Mouse (Mus musculus) limb, embryonic 10.5 days (tissue): ENCODE results near the gene Parvb. TPM values are rescaled to one million over a fixed set of nuclear protein-coding genes. Genes with fewer than 3 reads are reported as not detected.

Experiments used
- DNase-seq: peaks from one replicate; pipeline ENCODE4 v3.0.0-alpha.2; 2017; ENCODE audit warnings: low spot score
- H3K27ac ChIP-seq: fragments of 300-500 bp; sonication (generic); 2 replicates; pipeline ENCODE4 v1.5.1; 2016; ENCODE audit warnings: mild to moderate bottlenecking
- H3K27me3 ChIP-seq: fragments of 300-500 bp; sonication (generic); 2 replicates; pipeline ENCODE4 v1.6.1; 2016; ENCODE audit warnings: low read depth, mild to moderate bottlenecking; ENCODE audit not compliant: poor library complexity, severe bottlenecking
- H3K36me3 ChIP-seq: fragments of 300-500 bp; sonication (generic); 2 replicates; pipeline ENCODE4 v1.6.1; 2016; ENCODE audit warnings: mild to moderate bottlenecking, moderate library complexity
- H3K4me1 ChIP-seq: fragments of 300-500 bp; sonication (generic); 2 replicates; pipeline ENCODE4 v1.6.1; 2016
- H3K4me3 ChIP-seq: fragments of 300-500 bp; sonication (generic); 2 replicates; pipeline ENCODE4 v1.5.1; 2016; ENCODE audit warnings: mild to moderate bottlenecking, moderate library complexity
- H3K9me3 ChIP-seq: fragments of 300-500 bp; sonication (generic); replicated peaks from 2 replicates; pipeline ENCODE4 v1.6.1; 2016; ENCODE audit warnings: mild to moderate bottlenecking
- WGBS: fragments of 180-500 bp; shearing (Covaris S2); methylation state at CpG from one replicate; pipeline ENCODE4 v1.1.7; 2016; 5-methylcytosine and 5-hydroxymethylcytosine counted together
- polyA plus RNA-seq: library from polyadenylated mRNA; unstranded; fragments of >200 nt; fragmentation: Nextera tagmentation; extraction: Ambion mirVana; gene quantifications from 2 replicates; pipeline ENCODE4 v1.2.1, GENCODE M21; 2016

Parvb gene
- polyA plus RNA-seq, 1 experiment from 2014 or later: 9.0 TPM

GRCm38 (mm10) chr15:84328870-84329269, 97.0 kb downstream of the Parvb start:
- H3K36me3 ChIP-seq: no peaks in the 10 kb centered on the region
- no peak overlapping the region for H3K27ac ChIP-seq
- no peaks in the 10 kb centered on the region for H3K9me3 ChIP-seq
- H3K4me3 ChIP-seq: no peak overlapping the region
- no peak for DNase-seq
- peaks cover 25% of the 10 kb centered on the region for H3K4me1 ChIP-seq
- no peaks in the 10 kb centered on the region for H3K27me3 ChIP-seq
- 76% methylated on average over 10 of the region's 10 CpGs for WGBS

GRCm38 (mm10) chr15:84329940-84330339, 98.1 kb downstream of the Parvb start:
- no peaks in the 10 kb centered on the region for H3K9me3 ChIP-seq
- peaks cover 21% of the 10 kb centered on the region for H3K4me1 ChIP-seq
- DNase-seq: no peak
- WGBS: 85% methylated on average over 8 of the region's 8 CpGs
- H3K27me3 ChIP-seq: no peaks in the 10 kb centered on the region
- H3K27ac ChIP-seq: no peak overlapping the region
- H3K36me3 ChIP-seq: no peaks in the 10 kb centered on the region
- no peak overlapping the region for H3K4me3 ChIP-seq

DNA sequence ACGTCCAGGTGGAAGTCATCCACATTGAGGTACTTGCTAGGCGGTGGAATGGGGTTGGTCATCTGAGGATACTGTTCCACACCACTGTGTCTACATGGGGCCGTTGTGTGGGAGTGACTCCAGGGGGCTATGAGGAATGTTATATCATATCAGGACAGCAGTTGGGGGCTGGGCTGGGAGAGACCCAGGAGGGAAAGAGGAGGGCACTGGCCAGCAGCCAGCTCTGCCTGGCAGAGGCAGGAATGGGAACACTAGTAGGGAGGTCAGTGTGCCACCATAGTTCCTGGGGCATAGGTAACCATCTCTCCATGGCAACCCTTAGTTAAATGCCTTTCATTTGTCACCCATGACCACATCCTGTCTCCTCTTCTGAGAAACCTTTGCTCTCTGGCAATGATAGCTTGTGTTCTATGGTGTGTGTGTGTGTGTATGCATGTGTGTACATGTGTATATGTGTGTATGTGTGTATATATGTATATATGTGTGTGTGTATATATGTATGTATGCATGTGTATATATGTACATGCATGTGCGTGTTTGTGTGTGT, 99.3 kb downstream of the Parvb start:
- H3K27me3 ChIP-seq: no peaks in the 10 kb centered on the region
- DNase-seq: no peak
- no peak overlapping the region for H3K4me3 ChIP-seq
- peaks cover 11% of the 10 kb centered on the region for H3K4me1 ChIP-seq
- WGBS: 86% methylated on average over 4 of the region's 4 CpGs
- no peaks in the 10 kb centered on the region for H3K36me3 ChIP-seq
- H3K9me3 ChIP-seq: no peaks in the 10 kb centered on the region
- H3K27ac ChIP-seq: no peak overlapping the region

GRCm38 (mm10) chr15:84336281-84336817, 104.5 kb downstream of the Parvb start:
- H3K27ac ChIP-seq: no peak overlapping the region
- no peak for DNase-seq
- H3K4me3 ChIP-seq: no peak overlapping the region
- peaks cover 16% of the 10 kb centered on the region for H3K4me1 ChIP-seq
- H3K27me3 ChIP-seq: no peaks in the 10 kb centered on the region
- WGBS: 63% methylated on average over 12 of the region's 12 CpGs
- no peaks in the 10 kb centered on the region for H3K36me3 ChIP-seq
- no peaks in the 10 kb centered on the region for H3K9me3 ChIP-seq

GRCm38 (mm10) chr15:84337599-84337998, 105.8 kb downstream of the Parvb start:
- Histone ChIP-seq H3K27me3 (no peaks in the 10 kb centered on the region), H3K4me1 (peaks cover 10% of the 10 kb centered on the region), H3K36me3 (no peaks in the 10 kb centered on the region), H3K4me3 (no peak overlapping the region), H3K9me3 (no peaks in the 10 kb centered on the region), H3K27ac (no peak overlapping the region)
- no peak for DNase-seq
- WGBS: 84% methylated on average over 5 of the region's 5 CpGs

- 76% methylated on average over 2 of the region's 2 CpGs for WGBS
- H3K4me3 ChIP-seq: no peak overlapping the region
- peaks cover 25% of the 10 kb centered on the region for H3K4me1 ChIP-seq
- no peak for DNase-seq
- no peaks in the 10 kb centered on the region for H3K9me3 ChIP-seq
- no peaks in the 10 kb centered on the region for H3K36me3 ChIP-seq
- H3K27ac ChIP-seq: no peak overlapping the region
- no peaks in the 10 kb centered on the region for H3K27me3 ChIP-seq
Observed at GRCm38 (mm10) chr15:84340926-84341325, 109.1 kb downstream of the Parvb start.

DNA sequence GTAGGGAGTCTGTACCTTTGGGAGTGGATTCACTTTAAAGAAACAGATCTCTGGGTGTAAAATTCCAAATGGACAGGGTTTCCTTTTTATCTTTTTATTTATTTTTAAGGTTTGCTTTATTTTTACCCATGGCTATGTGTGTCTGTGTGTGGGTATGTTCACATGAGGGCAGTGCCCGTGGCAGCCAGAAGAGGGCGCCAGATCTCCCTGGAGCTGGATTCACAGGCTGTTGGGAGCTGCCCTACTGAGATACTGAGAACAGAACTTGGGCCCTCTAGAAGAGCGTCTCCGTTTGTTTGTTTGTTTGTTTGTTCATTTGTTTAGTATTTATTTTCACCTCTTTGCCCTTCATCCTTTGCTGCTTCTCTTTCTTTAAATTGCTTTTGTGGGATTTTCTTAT, 116.9 kb downstream of the Parvb start:
- DNase-seq: peak; percentile 42
- Histone ChIP-seq H3K9me3 (no peaks in the 10 kb centered on the region), H3K4me3 (no peak overlapping the region), H3K36me3 (no peaks in the 10 kb centered on the region), H3K27ac (no peak overlapping the region), H3K4me1 (peaks cover 36% of the 10 kb centered on the region), H3K27me3 (no peaks in the 10 kb centered on the region)
- 90% methylated on average over 4 of the region's 4 CpGs for WGBS

DNA sequence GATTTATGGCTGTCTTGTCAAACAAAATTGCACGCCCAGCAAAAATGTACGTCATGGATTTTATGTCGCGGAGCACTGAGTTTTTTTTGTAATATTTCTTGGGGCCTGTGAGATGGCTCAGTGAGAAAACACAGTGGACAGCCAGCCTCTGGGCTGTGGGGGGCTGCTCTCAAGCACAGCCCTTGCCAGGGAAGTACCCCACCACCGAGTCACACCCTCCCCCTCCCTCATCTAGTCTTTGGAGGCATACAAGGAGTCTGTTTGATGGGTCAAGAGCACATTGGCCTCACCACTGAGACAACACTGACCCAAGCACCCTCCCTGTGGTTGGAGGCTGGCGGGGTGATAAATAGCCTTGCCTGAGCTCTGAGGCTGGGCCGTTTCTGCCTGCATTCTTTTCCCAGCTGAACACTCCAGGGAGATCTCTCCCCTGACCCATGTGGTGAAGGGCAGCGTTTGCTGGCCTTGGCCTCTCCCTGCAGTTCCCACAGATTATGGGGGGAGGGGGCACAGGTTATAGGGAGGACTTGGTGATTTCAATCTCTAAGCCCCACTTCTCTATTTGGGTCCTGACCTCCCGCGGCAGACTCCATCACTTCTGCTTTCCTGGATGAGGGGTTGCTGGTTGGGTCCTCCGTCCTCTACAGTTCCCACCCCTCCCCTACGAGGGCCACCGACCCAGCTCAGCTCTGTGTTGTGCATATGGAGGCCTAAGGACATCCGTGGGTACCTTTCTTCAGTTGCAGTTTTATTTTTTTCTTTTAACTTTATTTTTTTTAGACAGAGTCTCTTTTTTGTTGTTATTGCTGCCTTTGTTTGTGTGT, 118.3 kb downstream of the Parvb start:
- H3K27me3 ChIP-seq: no peaks in the 10 kb centered on the region
- no peak for DNase-seq
- no peak overlapping the region for H3K27ac ChIP-seq
- H3K4me1 ChIP-seq: peaks cover 24% of the 10 kb centered on the region
- H3K4me3 ChIP-seq: no peak overlapping the region
- no peaks in the 10 kb centered on the region for H3K36me3 ChIP-seq
- 59% methylated on average over 14 of the region's 14 CpGs for WGBS
- no peaks in the 10 kb centered on the region for H3K9me3 ChIP-seq

GRCm38 (mm10) chr15:84351342-84351741, 119.5 kb downstream of the Parvb start:
- no peak for DNase-seq
- no peak overlapping the region for H3K4me3 ChIP-seq
- 0 out of 2 replicates have a peak overlapping the region, but pooled peaks have one; percentile 57 for H3K27ac ChIP-seq
- no peaks in the 10 kb centered on the region for H3K9me3 ChIP-seq
- H3K4me1 ChIP-seq: peaks cover 21% of the 10 kb centered on the region
- no peaks in the 10 kb centered on the region for H3K36me3 ChIP-seq
- WGBS: 89% methylated on average over 7 of the region's 7 CpGs
- H3K27me3 ChIP-seq: no peaks in the 10 kb centered on the region

DNA sequence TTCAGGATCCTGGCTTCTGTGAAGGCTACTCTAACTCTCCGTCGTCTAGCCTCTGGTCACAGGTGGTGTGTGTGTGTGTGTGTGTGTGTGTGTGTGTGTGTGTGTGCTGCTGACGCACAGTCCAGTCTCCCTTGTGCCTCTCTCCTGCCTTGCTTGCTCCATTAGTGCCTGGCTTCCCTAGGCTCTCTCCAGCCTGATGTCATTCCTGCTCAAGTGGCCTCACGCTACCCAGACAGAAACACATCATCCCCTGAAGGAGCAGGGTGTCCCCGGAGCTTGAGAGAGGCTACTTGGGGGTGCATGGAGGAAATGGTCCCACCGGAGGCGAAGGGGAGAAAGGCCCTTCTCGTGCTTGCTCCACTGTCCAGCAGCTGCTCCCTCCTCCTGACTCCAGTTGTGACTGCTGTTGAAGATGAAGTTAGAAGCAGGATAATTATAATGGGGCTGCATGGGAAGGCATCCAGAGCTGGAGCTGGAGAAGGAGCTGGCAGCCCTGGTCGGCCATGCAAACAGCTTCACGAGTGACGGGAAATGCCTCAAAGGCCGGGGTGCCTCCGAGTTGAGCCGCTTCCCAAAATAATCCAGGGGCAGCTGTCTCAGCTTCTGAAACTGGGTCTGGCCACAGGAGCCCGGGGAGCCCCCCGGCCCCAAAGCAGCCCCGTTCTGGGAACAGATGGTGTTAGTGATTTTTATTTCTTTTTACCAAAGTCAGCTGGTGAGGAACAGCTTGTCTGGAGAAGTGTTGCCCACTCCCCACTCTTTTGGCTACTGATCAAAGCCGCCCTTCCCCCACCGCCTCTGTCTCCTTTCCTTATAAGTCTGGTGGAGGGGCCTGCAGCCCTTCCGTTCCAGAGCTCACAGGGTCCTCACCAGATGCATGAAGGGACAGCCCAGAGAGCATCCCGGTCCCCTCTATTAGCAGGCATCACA, 120.3 kb downstream of the Parvb start:
- peaks cover 21% of the 10 kb centered on the region for H3K4me1 ChIP-seq
- H3K27ac ChIP-seq: peak overlapping the region; percentile 57
- WGBS: 64% methylated on average over 21 of the region's 21 CpGs
- H3K4me3 ChIP-seq: no peak overlapping the region
- no peak for DNase-seq
- no peaks in the 10 kb centered on the region for H3K27me3 ChIP-seq
- no peaks in the 10 kb centered on the region for H3K36me3 ChIP-seq
- H3K9me3 ChIP-seq: no peaks in the 10 kb centered on the region

GRCm38 (mm10) chr15:84355081-84355480, 123.2 kb downstream of the Parvb start:
- no peak overlapping the region for H3K27ac ChIP-seq
- no peaks in the 10 kb centered on the region for H3K36me3 ChIP-seq
- no peaks in the 10 kb centered on the region for H3K27me3 ChIP-seq
- DNase-seq: no peak
- peaks cover 25% of the 10 kb centered on the region for H3K4me1 ChIP-seq
- no peak overlapping the region for H3K4me3 ChIP-seq
- 86% methylated on average over 5 of the region's 5 CpGs for WGBS
- H3K9me3 ChIP-seq: no peaks in the 10 kb centered on the region

DNA sequence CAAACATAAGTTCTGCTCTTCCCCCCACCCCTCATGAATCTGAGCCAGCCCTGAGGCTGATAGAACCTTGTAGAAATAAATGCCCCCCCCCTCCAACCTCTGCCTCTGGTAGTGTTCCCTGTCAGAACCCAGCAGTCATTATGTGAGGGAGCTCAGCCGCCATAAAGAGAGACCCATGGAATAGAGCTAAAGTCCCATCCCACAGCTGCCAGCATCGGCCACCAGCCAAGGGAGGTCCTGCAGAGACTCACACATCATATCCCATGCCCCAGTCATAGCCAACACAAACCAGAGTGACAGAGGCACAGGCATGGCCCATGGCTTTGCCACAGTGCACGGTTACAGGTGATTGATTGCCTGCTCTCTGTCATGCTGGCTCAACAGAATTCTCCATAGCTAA, 132.9 kb downstream of the Parvb start:
- no peaks in the 10 kb centered on the region for H3K27me3 ChIP-seq
- no peak for DNase-seq
- no peaks in the 10 kb centered on the region for H3K36me3 ChIP-seq
- no peaks in the 10 kb centered on the region for H3K9me3 ChIP-seq
- no peak overlapping the region for H3K27ac ChIP-seq
- no peak overlapping the region for H3K4me3 ChIP-seq
- 90% methylated on average over 3 of the region's 3 CpGs for WGBS
- peaks cover 8% of the 10 kb centered on the region; the same call in 1 of the 2 replicates for H3K4me1 ChIP-seq
